Mouse (Mus musculus): ENCODE results near the gene Selp.
A peak's percentile ranks its signal among the peaks of the same experiment; 100 is the strongest.

Selp gene

GRCm38 (mm10) chr1:164173145-164173544 lies 58.1 kb downstream of the Selp start:
- DNase-seq (ENCODE audit: extremely low spot score, low read depth, low spot score) = no peak

- no peak for DNase-seq (ENCODE audit: extremely low spot score, low read depth, low spot score)
Observed at GRCm38 (mm10) chr1:164176856-164177255, 61.8 kb downstream of the Selp start.

- DNase-seq (ENCODE audit: extremely low spot score, low read depth, low spot score) = no peak
Observed at GRCm38 (mm10) chr1:164178429-164178828, 63.4 kb downstream of the Selp start.

- DNase-seq (ENCODE audit: extremely low spot score, low read depth, low spot score) = peak; percentile 61
Observed at GRCm38 (mm10) chr1:164184142-164184870, 69.2 kb downstream of the Selp start.

- no peak for DNase-seq (ENCODE audit: extremely low spot score, low read depth, low spot score)
Observed at GRCm38 (mm10) chr1:164184871-164185223, 69.8 kb downstream of the Selp start.

GRCm38 (mm10) chr1:164185316-164185715 lies 70.3 kb downstream of the Selp start:
- no peak for DNase-seq (ENCODE audit: extremely low spot score, low read depth, low spot score)

GRCm38 (mm10) chr1:164187002-164187560 lies 72.0 kb downstream of the Selp start:
- DNase-seq (ENCODE audit: extremely low spot score, low read depth, low spot score) = no peak

GRCm38 (mm10) chr1:164199551-164199950 lies 84.5 kb downstream of the Selp start:
- DNase-seq (ENCODE audit: extremely low spot score, low read depth, low spot score) = no peak

Data from hindlimb bud, embryonic 11.5 days (tissue).